Mouse (Mus musculus) lung, embryonic 14.5 days (tissue): ENCODE data around the gene Trim47. TPM values are rescaled to one million over a fixed set of nuclear protein-coding genes. Genes with fewer than 3 reads are reported as not detected.
A peak's percentile ranks its signal among the peaks of the same experiment; 100 is the strongest.

Experiments
- ATAC-seq: fragments of 200-750 bp; cut with Nextera tagmentation; 2 replicates; pipeline ENCODE4 v1.8.0; 2017; ENCODE audit warnings: mild to moderate bottlenecking, moderate TSS enrichment, moderate library complexity; ENCODE audit not compliant: insufficient read depth
- DNase-seq: peaks from one replicate; pipeline ENCODE4 v3.0.0-alpha.2; 2015
- H3K27ac ChIP-seq: fragments of 300-500 bp; sonication (generic); 2 replicates; pipeline ENCODE4 v1.5.1; 2014; ENCODE audit warnings: low read depth, mild to moderate bottlenecking, moderate library complexity
- H3K27me3 ChIP-seq: fragments of 300-500 bp; sonication (generic); 2 replicates; pipeline ENCODE4 v1.6.1; 2014; ENCODE audit warnings: low read length, control low read depth; ENCODE audit not compliant: insufficient read depth
- H3K36me3 ChIP-seq: fragments of 300-500 bp; sonication (generic); 2 replicates; pipeline ENCODE4 v1.6.1; 2014; ENCODE audit warnings: control low read depth; ENCODE audit not compliant: insufficient read depth
- H3K4me1 ChIP-seq: fragments of 300-500 bp; sonication (generic); 2 replicates; pipeline ENCODE4 v1.6.1; 2014; ENCODE audit warnings: antibody characterized with exemption, control low read depth; ENCODE audit not compliant: insufficient read depth
- H3K4me2 ChIP-seq: fragments of 300-500 bp; sonication (generic); 2 replicates; pipeline ENCODE4 v1.6.1; 2014; ENCODE audit warnings: mild to moderate bottlenecking
- H3K4me3 ChIP-seq: fragments of 300-500 bp; sonication (generic); 2 replicates; pipeline ENCODE4 v1.5.1; 2014; ENCODE audit warnings: low read depth, low read length
- H3K9ac ChIP-seq: fragments of 300-500 bp; sonication (generic); 2 replicates; pipeline ENCODE4 v1.6.1; 2014
- H3K9me3 ChIP-seq: fragments of 300-500 bp; sonication (generic); 2 replicates; pipeline ENCODE4 v1.6.1; 2016; ENCODE audit warnings: low read depth, low read length, control low read depth
- CTCF ChIP-seq: IDR thresholded peaks from 2 replicates; pipeline ENCODE4 v1.5.1; 2016; ENCODE audit warnings: antibody characterized with exemption, low read depth
- WGBS: fragments of 180-500 bp; shearing (Covaris S2); extraction: QIAGEN DNeasy Blood & Tissue Kit; methylation state at CpG from one replicate; pipeline ENCODE4 v1.1.7; 2014; 5-methylcytosine and 5-hydroxymethylcytosine counted together
- polyA plus RNA-seq: library from polyadenylated mRNA; unstranded; fragments of >200 nt; fragmentation: Nextera tagmentation; extraction: Ambion mirVana; gene quantifications from 2 replicates; pipeline ENCODE4 v1.2.1, GENCODE M21; 2014

Gene Trim47
- polyA plus RNA-seq, 1 experiment from 2014 or later, result 12.7 TPM

DNA sequence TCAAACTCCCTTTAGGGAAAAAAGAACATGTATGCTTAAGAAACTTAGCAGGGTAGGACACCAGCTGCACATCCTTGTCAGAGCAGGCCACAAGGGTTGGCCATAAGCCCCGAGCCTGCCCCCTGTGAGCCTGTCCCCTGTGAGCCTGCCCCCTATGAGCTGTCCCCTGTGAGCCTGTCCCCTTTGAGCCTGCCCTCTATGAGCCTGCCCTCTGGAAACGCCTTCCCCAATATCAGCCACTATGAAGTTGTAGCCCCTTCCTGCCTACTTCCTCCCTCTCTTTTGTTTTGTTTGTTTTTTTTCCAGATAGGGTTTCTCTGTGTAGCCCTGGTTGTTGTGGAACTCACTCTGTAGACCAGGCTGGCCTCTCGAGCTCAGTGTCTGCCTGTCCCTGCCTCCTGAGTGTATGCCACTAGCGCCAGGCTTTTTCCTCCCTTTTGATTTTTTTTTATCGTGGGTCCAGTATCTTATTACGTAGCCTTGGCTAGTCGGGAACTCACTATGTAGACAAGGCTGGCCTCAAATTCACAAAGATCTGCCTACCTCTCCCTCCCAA, 52.5 kb downstream of the Trim47 start:
- Histone ChIP-seq H3K27ac (no peak overlapping the region; the same call in 1 of the 2 replicates), H3K4me3 (no peak overlapping the region), H3K36me3 (peaks cover 10% of the 10 kb centered on the region), H3K9ac (no peak overlapping the region), H3K4me2 (no peak overlapping the region), H3K4me1 (peaks cover 3% of the 10 kb centered on the region; the same call in 1 of the 2 replicates), H3K9me3 (no peaks in the 10 kb centered on the region), H3K27me3 (no peaks in the 10 kb centered on the region)
- DNase-seq, result no peak
- 47% methylated on average over 7 of the region's 7 CpGs for WGBS
- no peak for TF ChIP-seq CTCF
- no peak for ATAC-seq

DNA sequence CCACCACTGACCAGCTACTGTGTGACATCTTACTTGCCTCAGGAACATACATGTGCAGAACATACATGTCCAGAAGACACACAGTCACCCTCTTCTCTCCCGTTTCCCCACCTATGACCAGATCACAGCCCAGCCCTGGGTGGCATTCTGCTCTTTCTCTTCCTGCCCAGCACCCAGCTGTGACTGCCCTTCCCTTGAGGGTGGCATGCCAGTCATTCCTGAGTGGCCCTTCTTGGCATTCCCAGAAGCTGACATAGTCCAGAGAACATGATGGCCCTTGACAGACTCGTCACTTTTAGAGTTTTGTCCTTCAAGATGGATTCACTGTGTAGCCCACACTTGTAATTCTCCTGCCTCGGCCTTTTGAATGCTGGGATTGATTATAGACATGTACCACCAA, 54.4 kb downstream of the Trim47 start:
- no peak for ATAC-seq
- TF ChIP-seq CTCF, result no peak
- 67% methylated on average over 3 of the region's 3 CpGs for WGBS

DNA sequence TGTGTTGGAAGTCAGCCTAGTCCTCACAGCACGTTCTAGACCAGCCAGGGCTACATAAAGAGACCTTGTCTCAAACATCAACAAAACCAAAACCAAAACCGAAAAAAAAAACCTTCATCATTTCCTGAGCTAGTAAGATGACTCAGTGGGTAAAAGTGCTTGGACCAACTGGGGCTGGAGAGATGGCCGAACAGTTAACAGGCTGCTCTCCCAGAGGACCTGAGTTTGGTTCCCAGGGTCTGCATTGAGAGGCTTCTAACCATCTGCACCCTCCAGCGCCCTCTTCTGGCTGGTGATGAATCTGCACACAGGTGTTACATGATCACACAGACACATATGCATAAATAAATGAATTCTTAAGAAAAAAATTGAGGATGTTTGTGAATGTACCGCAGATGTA, 55.5 kb downstream of the Trim47 start:
- no peaks in the 10 kb centered on the region for H3K36me3 ChIP-seq
- ATAC-seq (no peak), DNase-seq (peak; percentile 21)
- no peaks in the 10 kb centered on the region for H3K27me3 ChIP-seq
- no peak overlapping the region for H3K9ac ChIP-seq
- WGBS, result 62% methylated on average over 5 of the region's 5 CpGs
- H3K4me3 ChIP-seq, result no peak overlapping the region
- peak; percentile 42 for TF ChIP-seq CTCF
- no peaks in the 10 kb centered on the region for H3K9me3 ChIP-seq
- H3K27ac ChIP-seq, result no peak overlapping the region
- H3K4me2 ChIP-seq, result no peak overlapping the region
- H3K4me1 ChIP-seq, result no peaks in the 10 kb centered on the region; the same call in 1 of the 2 replicates

More for the DNA sequence above, 54.4 kb downstream of the Trim47 start:
- Histone ChIP-seq H3K27ac (no peak overlapping the region), H3K4me1 (peaks cover 3% of the 10 kb centered on the region; the same call in 1 of the 2 replicates), H3K4me3 (no peak overlapping the region), H3K9me3 (no peaks in the 10 kb centered on the region), H3K36me3 (no peaks in the 10 kb centered on the region), H3K9ac (no peak overlapping the region), H3K27me3 (no peaks in the 10 kb centered on the region), H3K4me2 (no peak overlapping the region)
- no peak for DNase-seq

DNA sequence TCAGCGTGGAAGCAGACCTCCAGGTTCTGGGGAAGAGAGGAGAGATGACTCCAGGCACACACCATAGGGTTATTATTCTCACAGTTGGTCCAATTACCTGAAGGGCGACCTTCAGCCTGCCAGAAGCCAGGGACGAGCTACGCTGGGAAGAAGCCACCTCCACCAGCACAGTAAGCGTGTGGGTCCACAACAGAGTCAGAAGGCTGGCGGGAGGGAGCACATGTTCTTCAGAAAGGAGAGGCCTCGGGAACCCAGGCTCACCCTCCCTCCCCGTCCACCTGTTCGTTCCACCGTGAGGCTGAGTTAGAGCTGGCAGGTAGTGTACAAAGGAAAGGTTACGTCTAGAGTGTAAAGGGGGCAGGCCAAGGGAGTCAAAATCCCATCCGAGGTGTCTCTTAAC, 61.7 kb downstream of the Trim47 start:
- 78% methylated on average over 12 of the region's 12 CpGs for WGBS
- Histone ChIP-seq H3K4me1 (no peaks in the 10 kb centered on the region), H3K9me3 (no peaks in the 10 kb centered on the region), H3K9ac (no peak overlapping the region), H3K36me3 (peaks cover 29% of the 10 kb centered on the region), H3K4me3 (no peak overlapping the region), H3K27ac (no peak overlapping the region), H3K27me3 (no peaks in the 10 kb centered on the region), H3K4me2 (no peak overlapping the region)
- ATAC-seq, result no peak
- no peak for TF ChIP-seq CTCF
- no peak for DNase-seq

DNA sequence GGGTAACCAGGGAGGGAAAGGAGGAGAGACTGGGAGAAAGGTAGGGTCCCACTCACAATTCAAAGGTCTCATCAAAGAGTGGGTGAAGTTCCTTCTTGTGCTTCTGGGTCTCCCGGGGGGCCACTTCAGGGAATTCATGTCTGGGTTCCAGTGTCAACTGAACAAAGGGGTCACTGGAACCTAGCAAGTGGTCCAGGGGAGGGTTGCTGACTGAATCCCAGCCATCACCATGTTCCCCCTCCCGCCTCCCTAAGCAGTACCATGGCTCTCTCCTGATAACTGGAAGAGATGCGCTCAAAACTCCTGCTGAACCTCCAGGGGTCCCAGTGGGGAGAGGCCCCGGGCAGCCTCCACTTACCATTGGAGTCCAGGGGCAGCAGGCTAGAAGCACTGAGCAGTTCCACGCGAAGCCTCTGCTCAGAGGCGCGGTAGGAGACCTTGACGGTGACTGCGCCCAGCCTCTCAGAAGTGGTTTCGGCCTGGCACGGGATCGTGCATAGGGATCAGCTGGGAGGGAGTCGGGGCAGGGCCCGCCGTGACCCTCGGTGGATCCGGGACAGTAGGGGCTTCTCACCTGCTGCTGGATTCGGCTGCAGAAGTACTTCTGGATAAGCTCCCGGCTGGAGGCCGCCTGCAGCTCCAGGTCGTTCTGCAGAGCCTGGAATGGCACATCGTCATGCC, 62.7 kb downstream of the Trim47 start:
- ATAC-seq, result no peak
- Histone ChIP-seq H3K9ac (no peak overlapping the region; the same call in 1 of the 2 replicates), H3K4me3 (no peak overlapping the region), H3K4me2 (no peak overlapping the region), H3K4me1 (no peaks in the 10 kb centered on the region), H3K36me3 (peaks cover 39% of the 10 kb centered on the region), H3K9me3 (no peaks in the 10 kb centered on the region), H3K27ac (no peak overlapping the region), H3K27me3 (no peaks in the 10 kb centered on the region)
- no peak for TF ChIP-seq CTCF
- no peak for DNase-seq
- 53% methylated on average over 23 of the region's 23 CpGs for WGBS

DNA sequence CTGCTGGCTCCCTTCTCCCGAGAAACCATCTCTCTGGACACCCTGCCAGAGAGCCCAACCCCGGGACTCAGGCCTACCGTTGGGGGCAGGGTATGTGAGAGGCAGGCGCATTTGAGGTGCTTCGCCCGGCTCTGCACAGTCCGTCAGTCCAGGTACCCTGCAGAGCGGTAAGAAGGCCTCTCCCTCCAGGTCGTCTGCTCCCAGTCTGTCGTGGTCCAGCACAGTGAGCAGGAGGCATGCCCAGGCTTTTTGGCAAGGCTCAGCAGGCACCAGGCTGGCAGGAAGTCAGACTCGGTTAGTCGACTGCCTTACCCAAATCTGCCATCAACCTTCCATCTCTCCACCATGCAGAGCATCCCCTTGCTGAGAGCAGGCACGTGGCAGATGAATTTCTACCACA, 63.4 kb downstream of the Trim47 start:
- H3K9me3 ChIP-seq, result no peaks in the 10 kb centered on the region
- ATAC-seq, result no peak
- no peak overlapping the region for H3K4me3 ChIP-seq
- H3K9ac ChIP-seq, result no peak overlapping the region
- peaks cover 46% of the 10 kb centered on the region for H3K36me3 ChIP-seq
- WGBS, result 57% methylated on average over 13 of the region's 13 CpGs
- H3K27ac ChIP-seq, result no peak overlapping the region
- no peaks in the 10 kb centered on the region for H3K27me3 ChIP-seq
- no peak overlapping the region for H3K4me2 ChIP-seq
- DNase-seq, result no peak
- no peaks in the 10 kb centered on the region for H3K4me1 ChIP-seq
- no peak for TF ChIP-seq CTCF

DNA sequence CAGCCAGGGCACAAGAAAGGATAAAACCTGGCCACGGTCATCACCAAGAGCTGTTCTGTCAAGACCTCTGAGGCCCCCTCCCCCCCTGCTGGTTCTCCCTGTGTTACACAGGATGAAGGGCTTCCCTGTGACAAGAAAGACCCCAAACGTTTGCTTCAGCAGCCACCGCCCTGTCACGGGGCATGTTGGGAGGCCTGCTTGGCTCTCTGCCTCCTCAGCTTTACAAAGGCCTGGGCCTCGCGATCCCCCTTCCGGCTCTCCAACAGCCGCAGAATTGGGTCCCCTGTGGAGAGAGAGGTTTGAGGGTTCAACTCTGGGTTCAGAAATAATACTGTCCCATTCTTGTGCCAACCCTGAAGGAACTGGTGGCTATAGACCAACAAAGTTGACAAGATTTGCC, 64.5 kb downstream of the Trim47 start:
- Histone ChIP-seq H3K4me1 (no peaks in the 10 kb centered on the region), H3K9me3 (no peaks in the 10 kb centered on the region), H3K4me3 (no peak overlapping the region), H3K4me2 (no peak overlapping the region), H3K27me3 (no peaks in the 10 kb centered on the region), H3K9ac (no peak overlapping the region), H3K36me3 (peaks cover 57% of the 10 kb centered on the region), H3K27ac (no peak overlapping the region)
- DNase-seq (no peak), ATAC-seq (no peak)
- 63% methylated on average over 8 of the region's 8 CpGs for WGBS
- TF ChIP-seq CTCF, result no peak
